Mouse (Mus musculus) embryo, embryonic 10 days (tissue): ENCODE data around the gene Tpmt.

Experiments
- DNase-seq: peaks from one replicate; pipeline ENCODE4 v3.0.0-alpha.2; 2015; ENCODE audit warnings: low spot score

Gene Tpmt

GRCm38 (mm10) chr13:47042024-47042633 is 2.4 kb downstream of the Tpmt start:
- no peak for DNase-seq

DNA sequence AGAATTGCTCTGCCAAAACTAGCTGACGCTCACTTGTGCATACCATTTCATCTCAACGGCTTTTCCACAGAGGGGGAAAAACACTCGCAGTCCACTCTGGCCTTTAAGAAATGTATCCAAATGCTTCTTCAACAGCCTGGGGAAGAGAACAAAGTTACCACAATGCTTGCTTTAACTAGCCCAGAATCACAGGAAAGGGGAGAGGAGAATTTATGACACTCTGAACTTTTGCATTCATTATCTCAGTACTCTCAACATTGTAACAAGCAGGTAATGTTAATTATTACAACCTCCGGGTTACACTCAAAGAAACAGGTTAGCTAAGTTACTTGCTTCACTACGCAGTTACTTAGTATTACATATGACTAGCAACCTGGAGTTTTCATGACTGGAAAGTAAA is 4.5 kb downstream of the Tpmt start:
- DNase-seq = no peak

DNA sequence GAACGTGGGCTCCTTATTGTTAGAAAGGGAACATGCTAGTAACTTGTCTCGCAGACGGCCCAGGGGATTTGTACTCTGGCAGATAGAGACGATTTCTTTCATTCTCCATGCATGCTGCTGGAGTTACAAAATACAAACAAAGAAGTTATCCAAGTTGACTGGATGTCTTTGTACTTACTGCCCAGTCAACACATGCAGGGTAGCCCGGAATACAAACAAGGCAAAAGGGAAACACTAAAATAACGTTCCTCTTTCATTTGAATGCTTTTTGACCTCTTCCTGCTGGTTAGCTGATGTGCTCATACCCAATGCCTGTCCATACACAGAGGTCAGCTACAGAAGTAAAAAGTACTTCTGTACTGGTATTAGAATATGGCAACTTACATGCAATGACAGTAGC is 6.6 kb downstream of the Tpmt start:
- DNase-seq = no peak

DNA sequence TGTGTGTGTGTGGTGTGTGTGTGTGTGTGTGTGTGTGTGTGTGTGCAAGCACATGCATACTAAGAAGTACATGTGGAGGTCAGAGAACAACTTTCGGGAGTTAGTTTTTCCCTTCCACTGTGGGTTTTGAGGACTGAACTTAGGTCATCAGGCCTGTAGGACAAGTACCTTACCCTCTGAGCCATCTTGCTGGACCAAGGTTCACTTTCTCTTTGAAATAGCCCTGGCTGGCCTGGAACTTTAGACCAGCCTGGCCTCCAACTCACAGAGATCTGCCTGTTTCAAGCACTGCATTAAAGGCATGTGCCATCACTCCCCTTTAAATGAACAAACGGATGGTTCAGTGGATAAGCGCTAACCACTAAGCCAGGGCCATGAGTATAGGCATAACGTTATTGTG is 10.9 kb downstream of the Tpmt start:
- DNase-seq = no peak

GRCm38 (mm10) chr13:47030376-47031107 is 14.0 kb downstream of the Tpmt start:
- DNase-seq = no peak

DNA sequence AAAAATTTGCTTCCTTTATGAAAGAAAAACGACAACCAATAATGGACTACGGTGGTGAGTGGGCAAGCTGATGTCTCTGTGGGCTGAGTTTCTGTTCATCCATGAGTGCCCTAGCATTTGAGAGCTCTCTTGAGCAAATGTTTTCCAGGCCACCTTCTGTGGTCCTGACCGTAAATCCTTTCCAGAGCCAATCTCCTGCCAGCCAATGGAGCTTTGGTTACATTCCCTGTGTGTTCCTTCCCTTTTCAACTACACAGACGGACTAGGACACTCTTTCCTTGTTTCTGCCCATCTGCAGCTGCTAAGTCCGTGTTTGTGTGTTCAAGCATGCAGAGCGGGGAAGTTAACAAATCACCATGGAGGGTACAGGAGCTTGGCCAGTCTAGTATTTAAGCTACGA is 23.7 kb downstream of the Tpmt start:
- no peak for DNase-seq

- no peak for DNase-seq
These were observed 24.8 kb downstream of the Tpmt start for GRCm38 (mm10) chr13:47019774-47020173.

DNA sequence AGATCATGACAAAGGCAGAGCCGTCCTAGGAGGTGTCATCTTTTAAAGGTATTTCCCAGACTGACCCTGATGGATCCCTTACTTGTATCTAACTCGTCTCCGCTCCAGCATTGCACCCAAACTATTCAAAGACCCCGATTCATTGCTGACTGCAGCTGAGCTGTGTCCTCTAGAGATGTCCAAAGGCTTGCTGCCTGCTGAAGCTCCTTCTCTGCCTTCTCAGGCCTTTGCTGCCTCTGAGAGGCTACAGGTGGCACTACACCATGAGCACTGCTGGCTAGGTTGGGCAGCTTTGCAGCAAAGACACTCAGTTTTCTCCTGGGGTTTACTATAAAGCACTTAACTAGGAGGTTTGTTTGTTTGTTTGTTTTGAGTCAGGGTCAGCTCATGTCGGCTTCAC is 27.3 kb downstream of the Tpmt start:
- peak; percentile 76 for DNase-seq

- no peak for DNase-seq
These were observed 29.4 kb downstream of the Tpmt start for GRCm38 (mm10) chr13:47015195-47015501.

GRCm38 (mm10) chr13:47014334-47015194 is 30.0 kb downstream of the Tpmt start, which contains the start of gene Nhlrc1:
TSS of gene Nhlrc1 (minus strand) at chr13:47014850.
- peak; percentile 84 for DNase-seq

DNA sequence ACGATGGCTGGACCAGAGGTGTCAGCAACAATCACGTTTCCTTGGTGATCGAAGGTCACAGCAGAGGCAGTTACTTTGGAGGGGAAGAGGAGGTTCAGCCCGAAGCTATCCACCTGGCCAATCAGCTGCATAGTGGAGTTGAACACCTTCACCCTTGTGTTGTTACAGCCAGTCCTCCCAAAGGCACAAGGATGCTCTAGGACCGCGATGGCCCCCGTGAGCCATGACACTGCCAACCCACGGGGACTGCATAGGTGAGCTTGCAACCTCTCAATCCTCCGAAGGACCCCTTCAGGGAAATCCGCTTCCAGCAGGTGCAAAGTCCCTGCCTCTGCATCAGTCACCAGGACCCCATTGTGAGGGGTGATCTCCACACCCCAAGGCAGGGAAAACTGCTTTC is 30.8 kb downstream of the Tpmt start:
- DNase-seq = no peak

- DNase-seq = no peak
These were observed 42.9 kb downstream of the Tpmt start for GRCm38 (mm10) chr13:47001590-47001989.

DNA sequence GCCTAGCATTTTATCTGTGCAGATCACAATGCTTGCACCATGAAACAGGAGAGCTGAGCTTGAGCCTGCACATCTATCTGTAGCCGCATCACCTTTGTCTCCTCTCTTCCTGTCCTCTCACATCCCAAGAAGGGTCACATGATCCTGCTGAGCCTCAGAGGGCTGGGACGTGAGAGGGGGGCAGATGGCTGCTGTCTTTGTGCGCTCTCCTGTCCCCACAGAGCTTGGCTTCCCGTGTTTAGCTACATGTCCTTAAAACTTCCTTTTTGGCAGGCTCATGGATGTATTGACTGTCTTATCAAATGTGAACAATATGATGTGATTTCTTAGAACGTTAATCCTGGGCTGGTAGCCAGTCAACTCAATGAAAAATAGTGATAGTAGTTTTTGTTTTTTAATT is 45.0 kb downstream of the Tpmt start:
- DNase-seq = no peak

DNA sequence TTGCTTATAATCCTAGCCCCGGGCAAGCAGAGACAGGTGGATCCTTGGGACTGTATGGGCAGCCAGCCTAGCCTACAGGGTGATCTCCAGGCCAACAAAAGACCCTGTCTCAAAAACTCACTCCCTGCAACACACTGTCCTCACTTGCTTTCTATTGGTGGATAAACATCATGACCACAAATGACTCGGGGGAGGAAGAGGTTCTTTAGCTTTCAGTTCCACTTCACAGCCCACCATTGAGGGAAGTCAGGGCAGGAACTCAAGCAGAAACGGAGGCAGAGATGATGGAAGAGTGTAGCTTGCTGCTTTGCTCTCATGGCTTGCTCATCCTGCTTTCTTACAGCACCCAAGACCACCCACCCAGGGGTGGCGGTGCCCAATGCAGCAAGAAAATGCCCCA is 47.2 kb downstream of the Tpmt start:
- no peak for DNase-seq

GRCm38 (mm10) chr13:46993274-46993551 is 51.3 kb downstream of the Tpmt start:
- DNase-seq = no peak

GRCm38 (mm10) chr13:46992516-46993273 is 51.8 kb downstream of the Tpmt start:
- DNase-seq = no peak

DNA sequence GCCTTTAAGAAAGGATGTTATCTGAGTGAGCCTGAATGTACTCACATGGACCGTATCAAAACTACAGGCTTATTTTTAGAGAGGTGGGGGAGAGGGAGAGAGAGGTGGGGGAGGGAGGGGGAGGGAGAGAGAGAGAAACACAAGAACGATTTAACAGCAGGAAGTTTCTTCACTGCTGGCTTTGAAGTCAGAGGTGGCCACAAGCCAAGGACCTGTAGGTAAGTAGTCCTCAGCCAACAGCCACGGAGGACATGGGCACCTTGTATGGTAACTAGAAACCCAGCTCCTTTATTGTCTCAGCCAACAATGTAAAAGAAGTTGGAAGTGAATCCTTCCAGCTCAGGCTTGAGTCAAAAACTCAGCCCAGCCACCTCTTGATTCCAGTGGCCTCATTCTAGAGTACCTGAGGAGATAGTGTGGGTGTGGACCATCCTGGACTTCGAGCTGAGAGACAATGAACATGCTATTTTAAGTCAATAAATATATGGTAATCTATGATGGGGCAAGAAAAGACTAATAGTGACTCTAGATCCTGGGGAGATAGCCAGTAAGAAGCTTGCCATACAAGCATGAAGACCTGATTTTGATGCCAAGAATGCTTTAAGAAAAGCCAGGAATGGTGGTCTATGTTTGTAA is 54.0 kb downstream of the Tpmt start:
- DNase-seq = no peak

DNA sequence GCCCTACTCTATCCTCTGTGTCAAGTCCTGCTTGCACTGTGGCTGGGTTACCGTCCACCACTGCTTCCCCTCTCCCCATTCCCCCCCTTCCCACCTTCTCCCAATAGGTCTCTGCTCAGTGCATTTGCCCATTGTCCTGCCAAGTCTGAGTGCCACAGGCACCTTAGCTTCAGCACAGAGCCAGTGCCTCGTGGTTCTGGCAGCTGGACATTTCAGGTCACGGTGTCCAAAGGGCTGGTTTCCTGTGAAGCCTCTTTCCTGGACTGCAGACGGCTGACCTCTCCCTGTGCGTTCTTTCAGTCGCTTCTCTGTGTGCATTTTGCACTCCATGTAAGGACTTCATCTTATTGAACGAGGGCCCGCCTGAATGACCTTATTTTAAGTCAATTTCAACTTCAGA is 56.6 kb downstream of the Tpmt start:
- DNase-seq = no peak

- DNase-seq = no peak
These were observed 58.3 kb downstream of the Tpmt start for GRCm38 (mm10) chr13:46986208-46986607.

DNA sequence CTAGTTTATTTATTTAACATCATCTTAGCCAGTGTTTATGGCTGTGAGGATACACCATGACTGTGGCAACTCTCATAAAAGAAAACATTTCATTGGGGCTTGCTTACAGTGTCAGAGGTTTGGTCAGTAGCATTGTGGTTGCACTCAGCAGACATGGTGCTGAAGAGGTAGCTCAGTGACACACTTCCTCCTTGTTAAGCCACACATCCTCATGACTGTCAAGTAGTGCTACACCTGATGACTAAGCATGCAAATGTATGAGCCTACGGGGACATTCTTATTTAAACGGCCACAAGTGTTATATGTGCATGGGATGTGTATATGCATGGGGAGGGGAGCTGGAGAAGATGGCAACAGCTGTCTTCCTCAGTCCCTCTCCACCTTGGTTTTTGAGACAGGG is 60.7 kb downstream of the Tpmt start:
- no peak for DNase-seq

GRCm38 (mm10) chr13:46979836-46980490 is 64.6 kb downstream of the Tpmt start:
- no peak for DNase-seq

DNA sequence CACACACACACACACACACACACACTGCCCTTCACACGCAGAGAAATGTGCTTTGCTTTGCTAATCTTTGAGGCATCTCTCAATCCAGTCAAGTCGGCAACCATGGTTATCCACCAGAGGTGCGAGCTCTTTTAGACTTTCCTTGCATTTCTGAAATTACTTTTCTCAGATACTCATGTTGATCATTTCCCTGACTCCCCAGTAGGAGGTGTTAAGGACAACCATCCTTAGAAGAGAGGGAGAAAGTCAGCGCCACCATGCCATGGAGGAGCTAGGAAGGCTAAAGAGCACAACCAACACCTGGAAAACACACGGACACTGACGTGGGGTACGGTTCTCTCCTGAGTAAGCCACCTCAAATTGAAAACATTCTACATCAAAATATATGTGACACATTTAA is 68.0 kb downstream of the Tpmt start:
- no peak for DNase-seq
